Mouse (Mus musculus): ENCODE measurements around the gene Cipc.

Cipc gene

GRCm38 (mm10) chr12:86946862-86947574 is at the start of gene Cipc:
Gene Cipc (plus strand): TSS chr12:86947043.
- peak; percentile 96 for DNase-seq (ENCODE audit: low read depth)

GRCm38 (mm10) chr12:86897769-86898273 is 49.0 kb upstream of the Cipc start:
- no peak for DNase-seq (ENCODE audit: low read depth)

GRCm38 (mm10) chr12:86898448-86898847 is 48.4 kb upstream of the Cipc start:
- no peak for DNase-seq (ENCODE audit: low read depth)

GRCm38 (mm10) chr12:86899461-86900179 is 47.2 kb upstream of the Cipc start:
- no peak for DNase-seq (ENCODE audit: low read depth)

- DNase-seq (ENCODE audit: low read depth), result peak; percentile 15
Measured at GRCm38 (mm10) chr12:86903828-86904806, 42.7 kb upstream of the Cipc start.

- peak; percentile 77 for DNase-seq (ENCODE audit: low read depth)
Measured at GRCm38 (mm10) chr12:86905203-86905602, 41.6 kb upstream of the Cipc start.

- peak; percentile 43 for DNase-seq (ENCODE audit: low read depth)
Measured at GRCm38 (mm10) chr12:86905876-86906275, 41.0 kb upstream of the Cipc start.

- DNase-seq (ENCODE audit: low read depth), result peak; percentile 93
Measured at GRCm38 (mm10) chr12:86906395-86906794, 40.4 kb upstream of the Cipc start.

- no peak for DNase-seq (ENCODE audit: low read depth)
Measured at GRCm38 (mm10) chr12:86911482-86911931, 35.3 kb upstream of the Cipc start.

- peak; percentile 24 for DNase-seq (ENCODE audit: low read depth)
Measured at GRCm38 (mm10) chr12:86912335-86913093, 34.3 kb upstream of the Cipc start.

GRCm38 (mm10) chr12:86914351-86914750 is 32.5 kb upstream of the Cipc start:
- no peak for DNase-seq (ENCODE audit: low read depth)

GRCm38 (mm10) chr12:86914756-86915155 is 32.1 kb upstream of the Cipc start:
- peak; percentile 29 for DNase-seq (ENCODE audit: low read depth)

- DNase-seq (ENCODE audit: low read depth), result no peak
Measured at GRCm38 (mm10) chr12:86915617-86916016, 31.2 kb upstream of the Cipc start.

GRCm38 (mm10) chr12:86916796-86917573 is 29.9 kb upstream of the Cipc start:
- no peak for DNase-seq (ENCODE audit: low read depth)

- no peak for DNase-seq (ENCODE audit: low read depth)
Measured at GRCm38 (mm10) chr12:86918361-86918967, 28.4 kb upstream of the Cipc start.

GRCm38 (mm10) chr12:86918983-86919722 is 27.7 kb upstream of the Cipc start:
- DNase-seq (ENCODE audit: low read depth), result no peak

- DNase-seq (ENCODE audit: low read depth), result peak; percentile 89
Measured at GRCm38 (mm10) chr12:86923837-86924236, 23.0 kb upstream of the Cipc start.

- DNase-seq (ENCODE audit: low read depth), result no peak
Measured at GRCm38 (mm10) chr12:86930934-86931729, 15.7 kb upstream of the Cipc start.
